Mouse (Mus musculus) cerebellum, adult 2 months (tissue): ENCODE results near the gene Cyp1a2.

Experiments used
- CTCF ChIP-seq: fragments of 200-500 bp; IDR thresholded peaks from 2 replicates; pipeline ENCODE4 v1.5.1; 2011; ENCODE audit warnings: low read depth, mild to moderate bottlenecking, control low read depth, low read length, moderate library complexity, borderline replicate concordance; ENCODE audit not compliant: insufficient read depth
- POLR2A ChIP-seq: fragments of 200-500 bp; IDR thresholded peaks from 2 replicates; pipeline ENCODE4 v1.6.1; 2011; ENCODE audit warnings: low read length, control low read depth, borderline replicate concordance; ENCODE audit not compliant: insufficient read depth

DNA sequence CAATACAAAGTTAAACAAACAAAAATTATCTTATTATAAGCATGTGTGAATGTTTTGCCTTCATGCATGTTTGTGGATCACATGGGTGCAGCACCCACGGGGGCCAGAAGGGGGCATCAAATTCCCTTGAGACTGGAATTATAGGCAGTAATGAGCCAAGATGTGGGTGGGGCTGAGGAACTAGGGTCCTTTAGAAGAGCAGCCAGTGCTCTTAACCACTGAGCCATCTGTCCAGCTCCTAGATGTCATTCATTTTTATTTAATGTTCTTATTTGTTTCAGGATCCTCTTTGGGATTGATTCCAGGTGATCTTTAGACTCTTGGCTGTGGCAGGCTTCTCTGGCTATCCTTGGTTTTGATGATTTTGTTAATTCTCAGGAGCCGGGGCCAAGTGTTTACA, 4.7 kb upstream of the Cyp1a2 start:
- TF ChIP-seq POLR2A: no peak
- peak; percentile 5; the same call in 1 of the 2 replicates for TF ChIP-seq CTCF
